Mouse (Mus musculus) 3T3-L1 (cell line): ENCODE measurements around the gene Macf1.

Experiments
- DNase-seq: peaks from one replicate; pipeline ENCODE4 v3.0.0-alpha.2; 2015; ENCODE audit warnings: low read depth, low spot score

Gene Macf1

GRCm38 (mm10) chr4:123411006-123411731 lies 273.0 kb downstream of the Macf1 start:
- DNase-seq: peak; percentile 79

- peak; percentile 71 for DNase-seq
Observed at GRCm38 (mm10) chr4:123409752-123410151, 274.4 kb downstream of the Macf1 start.

GRCm38 (mm10) chr4:123409034-123409692 lies 275.0 kb downstream of the Macf1 start:
- DNase-seq: peak; percentile 60

GRCm38 (mm10) chr4:123407792-123408191 lies 276.4 kb downstream of the Macf1 start:
- DNase-seq: no peak

- no peak for DNase-seq
Observed at GRCm38 (mm10) chr4:123404056-123404455, 280.1 kb downstream of the Macf1 start.

GRCm38 (mm10) chr4:123402244-123402643 lies 281.9 kb downstream of the Macf1 start:
- DNase-seq: peak; percentile 83

- no peak for DNase-seq
Observed at GRCm38 (mm10) chr4:123401265-123401664, 282.9 kb downstream of the Macf1 start.

GRCm38 (mm10) chr4:123397643-123398434 lies 286.3 kb downstream of the Macf1 start:
- no peak for DNase-seq

- no peak for DNase-seq
Observed at GRCm38 (mm10) chr4:123397049-123397448, 287.1 kb downstream of the Macf1 start.

- DNase-seq: peak; percentile 39
Observed at GRCm38 (mm10) chr4:123395435-123396000, 288.6 kb downstream of the Macf1 start.

- DNase-seq: no peak
Observed at GRCm38 (mm10) chr4:123394878-123395277, 289.3 kb downstream of the Macf1 start.

- no peak for DNase-seq
Observed at GRCm38 (mm10) chr4:123394269-123394668, 289.9 kb downstream of the Macf1 start.

- DNase-seq: no peak
Observed at GRCm38 (mm10) chr4:123393004-123393403, 291.2 kb downstream of the Macf1 start.

- peak; percentile 57 for DNase-seq
Observed at GRCm38 (mm10) chr4:123392187-123392586, 292.0 kb downstream of the Macf1 start.

GRCm38 (mm10) chr4:123385028-123385427 lies 299.1 kb downstream of the Macf1 start:
- DNase-seq: no peak

GRCm38 (mm10) chr4:123383173-123383572 lies 301.0 kb downstream of the Macf1 start:
- DNase-seq: no peak

- DNase-seq: no peak
Observed at GRCm38 (mm10) chr4:123382051-123382450, 302.1 kb downstream of the Macf1 start.

GRCm38 (mm10) chr4:123381598-123381997 lies 302.6 kb downstream of the Macf1 start:
- no peak for DNase-seq

GRCm38 (mm10) chr4:123376031-123376430 lies 308.1 kb downstream of the Macf1 start:
- no peak for DNase-seq

- DNase-seq: no peak
Observed at GRCm38 (mm10) chr4:123374316-123375008, 309.7 kb downstream of the Macf1 start.

GRCm38 (mm10) chr4:123363555-123363954 lies 320.6 kb downstream of the Macf1 start:
- DNase-seq: no peak
